Mouse (Mus musculus): ENCODE measurements at regions not wholly inside any gene's neighbourhood (a gene's known extent, or its start where the extent isn't known, plus 50 kb on each side); places are given as distances from the start of the nearest gene placed in this dataset.

DNA sequence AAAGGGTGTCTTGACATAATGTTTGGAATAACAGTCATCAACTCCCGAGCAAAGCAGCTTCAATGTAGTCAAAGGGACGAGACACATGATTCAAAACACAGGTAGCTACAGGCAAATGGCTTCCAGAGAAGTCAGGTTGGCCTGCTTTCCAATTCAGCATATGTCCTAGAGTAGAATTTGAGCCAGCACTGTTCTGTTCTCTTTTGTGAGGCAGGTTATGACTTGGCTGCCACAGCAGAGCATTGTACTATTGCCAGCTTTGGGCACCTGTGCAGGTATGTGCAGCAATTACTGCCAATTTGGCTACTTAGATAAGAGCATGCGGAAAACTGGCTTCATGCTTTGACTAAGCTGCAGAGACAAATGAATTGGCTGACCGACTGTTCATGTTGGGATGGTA, 699.1 kb downstream of the Pkhd1 start:
- no peak for TF ChIP-seq CTCF (conservative IDR thresholded peaks at IDR 0.05; ENCODE audit: low read length)
- no peak for TF ChIP-seq NANOG (IDR thresholded peaks at IDR 0.05; ENCODE audit: borderline replicate concordance, low read length)
- TF ChIP-seq POU5F1 (IDR thresholded peaks at IDR 0.05; ENCODE audit: borderline replicate concordance, low read length) = no peak

Data from E14TG2a.4 (cell line).